Mouse (Mus musculus) ES-E14 (cell line): ENCODE results near the gene Dnhd1. TPM values are rescaled to one million over a fixed set of nuclear protein-coding genes. Genes with fewer than 3 reads are reported as not detected.

Experiments
- DNase-seq: peaks from one replicate; pipeline ENCODE4 v3.0.0-alpha.2; 2013; ENCODE audit warnings: low read depth, low spot score
- H3K27ac ChIP-seq: 2 replicates; pipeline ENCODE4 v1.5.1; 2012; ENCODE audit warnings: low read depth, mild to moderate bottlenecking, low read length, moderate library complexity, mixed read lengths; ENCODE audit not compliant: poor library complexity, insufficient read depth, severe bottlenecking
- H3K36me3 ChIP-seq: 2 replicates; pipeline ENCODE4 v1.6.1; 2012; ENCODE audit warnings: mild to moderate bottlenecking, low read length, moderate library complexity, mixed read lengths; ENCODE audit not compliant: control insufficient read depth, poor library complexity, insufficient read depth, severe bottlenecking
- H3K4me1 ChIP-seq, 2 experiments: fragments of 150-350 bp in 1 of 2; sonication (generic) in 1 of 2; 2 replicates each; pipeline ENCODE4 v1.6.1; 2012; ENCODE audit warnings: low read length in 2 of 2, mild to moderate bottlenecking in 1 of 2, mixed read lengths in 1 of 2; ENCODE audit not compliant: control insufficient read depth in 2 of 2, insufficient read depth in 2 of 2, poor library complexity in 1 of 2
- H3K4me3 ChIP-seq, 2 experiments: fragments of 150-350 bp in 1 of 2; sonication (generic) in 1 of 2; 2 replicates each; pipeline ENCODE4 v1.5.1; 2012; ENCODE audit warnings: low read length in 2 of 2, low read depth in 1 of 2, mild to moderate bottlenecking in 1 of 2, mixed read lengths in 1 of 2; ENCODE audit not compliant: insufficient read depth in 1 of 2, poor library complexity in 1 of 2, severe bottlenecking in 1 of 2
- H3K9ac ChIP-seq: 2 replicates; pipeline ENCODE4 v1.6.1; 2012; ENCODE audit warnings: low read depth, mild to moderate bottlenecking, low read length, mixed read lengths; ENCODE audit not compliant: poor library complexity, insufficient read depth, severe bottlenecking
- H3K9me3 ChIP-seq: fragments of 150-350 bp; sonication (generic); 2 replicates; pipeline ENCODE4 v1.6.1; 2012; ENCODE audit warnings: low read depth, mild to moderate bottlenecking, low read length; ENCODE audit not compliant: control insufficient read depth, insufficient read depth
- CHD2 ChIP-seq: IDR thresholded peaks from 2 replicates; pipeline ENCODE4 v1.6.1; 2014; ENCODE audit warnings: mild to moderate bottlenecking, low read depth, low read length, inconsistent platforms
- HCFC1 ChIP-seq: IDR thresholded peaks from 2 replicates; pipeline ENCODE4 v1.6.1; 2012; ENCODE audit warnings: low read length, inconsistent platforms, borderline replicate concordance; ENCODE audit not compliant: insufficient read depth
- MAFK ChIP-seq: IDR thresholded peaks from 2 replicates; pipeline ENCODE4 v1.6.1; 2014; ENCODE audit warnings: mild to moderate bottlenecking, low read depth, low read length, inconsistent platforms; ENCODE audit not compliant: insufficient read depth
- ZC3H11A ChIP-seq: IDR thresholded peaks from 2 replicates; pipeline ENCODE4 v1.6.1; 2012; ENCODE audit warnings: low read depth, mild to moderate bottlenecking, inconsistent platforms, low read length, borderline replicate concordance
- ZNF384 ChIP-seq: IDR thresholded peaks from 2 replicates; pipeline ENCODE4 v1.6.1; 2012; ENCODE audit warnings: low read depth, low read length, inconsistent platforms
- in situ Hi-C, 2 experiments: fragments of 600-800 bp; cut with MboI; formaldehyde crosslinking; loops; one replicate each; pipeline ENCODE4 v1.15.1; 2025; ENCODE audit warnings: low sequenced_read_pairs in 2 of 2, inconsistent platforms in 1 of 2; ENCODE audit not compliant: unreplicated experiment in 2 of 2
- total RNA-seq: library from RNA; depleted of rRNA; stranded (reverse); fragments of 300-350 nt; gene quantifications from 2 replicates; pipeline ENCODE4 v1.2.3, GENCODE M21; 2012

The Dnhd1 gene
- total RNA-seq, 1 experiment: 0.98 TPM

DNA sequence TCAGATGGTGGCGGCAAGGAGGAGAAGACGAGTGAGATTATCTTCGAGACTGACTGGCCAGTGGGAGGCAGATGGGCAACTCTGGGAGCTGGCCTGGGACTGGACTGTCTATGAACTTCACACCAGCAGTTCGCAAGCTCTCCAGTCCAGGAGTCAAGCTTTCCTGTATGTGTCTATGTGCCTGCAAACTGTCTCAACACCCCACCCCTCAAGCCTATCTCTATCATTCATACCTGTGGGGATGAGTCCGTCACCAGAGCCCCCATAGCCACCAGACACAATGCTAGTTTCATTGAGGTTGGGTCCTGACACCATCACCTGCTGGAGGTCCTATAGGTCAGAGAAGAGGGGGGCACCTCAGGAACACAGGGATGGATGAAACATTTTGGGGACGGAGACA lies 11.9 kb upstream of the Dnhd1 start:
- no peak for DNase-seq
- H3K9me3 ChIP-seq: no peaks in the 10 kb centered on the region
- H3K9ac ChIP-seq: no peak overlapping the region
- H3K27ac ChIP-seq: no peak overlapping the region
- in situ Hi-C loops: no loop called here
- peaks cover 3% of the 10 kb centered on the region in 2 experiments; a peak in 2 of 4 replicates for H3K4me1 ChIP-seq
- H3K4me3 ChIP-seq: no peak overlapping the region
- H3K36me3 ChIP-seq: peaks cover 21% of the 10 kb centered on the region; the same call in 1 of the 2 replicates
- no peak for TF ChIP-seq ZC3H11A
- TF ChIP-seq HCFC1: no peak
- TF ChIP-seq CHD2: no peak
- TF ChIP-seq MAFK: no peak
- no peak for TF ChIP-seq ZNF384

GRCm38 (mm10) chr7:105639304-105639703 lies 11.3 kb upstream of the Dnhd1 start:
- Histone ChIP-seq H3K4me1 (peaks cover 3% of the 10 kb centered on the region in 2 experiments; a peak in 2 of 4 replicates), H3K9ac (peak overlapping the region; percentile 83), H3K9me3 (no peaks in the 10 kb centered on the region), H3K36me3 (peaks cover 21% of the 10 kb centered on the region; the same call in 1 of the 2 replicates), H3K27ac (no peak overlapping the region), H3K4me3 (peak overlapping the region; percentile 82 to 97)
- in situ Hi-C loops: no loop called here
- TF ChIP-seq CHD2: no peak
- TF ChIP-seq HCFC1: no peak
- TF ChIP-seq MAFK: no peak
- TF ChIP-seq ZNF384: no peak
- no peak for TF ChIP-seq ZC3H11A
- no peak for DNase-seq

- H3K9ac ChIP-seq: peak within 1 kb of the TSS; percentile 83
- peak within 1 kb of the TSS; percentile 82 to 97 for H3K4me3 ChIP-seq
- H3K36me3 ChIP-seq: peaks cover 21% of the 10 kb centered on the region; the same call in 1 of the 2 replicates
- peaks cover 3% of the 10 kb centered on the region in 2 experiments; a peak in 2 of 4 replicates for H3K4me1 ChIP-seq
- peak within 1 kb of the TSS; percentile 34; the same call in 1 of the 2 replicates for H3K27ac ChIP-seq
- in situ Hi-C loops: no loop called here
- no peak for TF ChIP-seq MAFK
- TF ChIP-seq ZC3H11A: no peak
- TF ChIP-seq HCFC1: no peak
- TF ChIP-seq ZNF384: no peak
- no peak for TF ChIP-seq CHD2
- H3K9me3 ChIP-seq: no peaks in the 10 kb centered on the region
- no peak for DNase-seq
These were observed 10.9 kb upstream of the Dnhd1 start, which contains the start of gene Timm10b for GRCm38 (mm10) chr7:105639756-105640155. Timm10b (plus strand) TSS chr7:105640056.

- H3K27ac ChIP-seq: peak within 1 kb of the TSS; percentile 34; the same call in 1 of the 2 replicates
- in situ Hi-C loops: no loop called here
- H3K4me1 ChIP-seq: peaks cover 3% of the 10 kb centered on the region in 2 experiments; a peak in 2 of 4 replicates
- H3K4me3 ChIP-seq: peak within 1 kb of the TSS; percentile 82 to 97
- TF ChIP-seq HCFC1: peak; percentile 86
- peak; percentile 43; the same call in 1 of the 2 replicates for TF ChIP-seq CHD2
- TF ChIP-seq ZNF384: no peak
- DNase-seq: peak; percentile 90
- no peaks in the 10 kb centered on the region for H3K9me3 ChIP-seq
- peak within 1 kb of the TSS; percentile 83 for H3K9ac ChIP-seq
- H3K36me3 ChIP-seq: peaks cover 21% of the 10 kb centered on the region; the same call in 1 of the 2 replicates
These were observed 10.3 kb upstream of the Dnhd1 start, which contains the start of the genes Arfip2 and Gm45799 for GRCm38 (mm10) chr7:105640233-105640893. Arfip2 (minus strand) TSS chr7:105640416. Gm45799 (plus strand) TSS chr7:105640552.
